ENCODE assay signal across 9 mouse cellular contexts in genomic region chr8:93059185-93059584, GRCm38 (mm10). TPM values are rescaled to one million over a fixed set of nuclear protein-coding genes. Genes with fewer than 3 reads are reported as not detected.
DNase-seq lines count a peak whose midpoint lies in the region; ATAC-seq and TF ChIP-seq lines count a peak whose summit lies in the region.
"Had no signal": no experiment of that assay in that cellular context is flagged by ENCODE, and none has a peak within 500 bp of the region (broad histone marks: within the 10 kb centered on the region; RNA-seq: fewer than 3 reads in every experiment).

No protein-coding gene starts in this region.

- H3K9me3 ChIP-seq in hindbrain, embryonic 11.5 days (ENCODE audit: control insufficient read depth, low read length) = no peaks in the 10 kb centered on the region
- H3K9me3 ChIP-seq in hindbrain, embryonic 12.5 days (replicated peaks) = no peaks in the 10 kb centered on the region
- H3K9me3 ChIP-seq in hindbrain, postnatal 0 days (ENCODE audit: low read length) = no peaks in the 10 kb centered on the region
- no peaks in the 10 kb centered on the region for H3K9me3 ChIP-seq in limb, embryonic 10.5 days (replicated peaks)
- H3K9me3 ChIP-seq: liver, embryonic 13.5 days had no signal

- no peaks in the 10 kb centered on the region for H3K4me1 ChIP-seq in hindbrain, embryonic 11.5 days (replicated peaks; ENCODE audit: control insufficient read depth, insufficient read depth, low read length)
- no peaks in the 10 kb centered on the region for H3K4me1 ChIP-seq in hindbrain, embryonic 12.5 days
- no peaks in the 10 kb centered on the region for H3K4me1 ChIP-seq in hindbrain, postnatal 0 days (ENCODE audit: insufficient read depth, low read length)
- peaks cover 3% of the 10 kb centered on the region; the same call in 1 of the 2 replicates for H3K4me1 ChIP-seq in limb, embryonic 10.5 days
- H3K4me1 ChIP-seq: liver, embryonic 13.5 days had no signal

- WGBS in hindbrain, embryonic 11.5 days = 26% methylated on average over 2 of the region's 2 CpGs
- 14% methylated on average over 2 of the region's 2 CpGs for WGBS in hindbrain, embryonic 12.5 days
- WGBS in hindbrain, postnatal 0 days = 21% methylated on average over 2 of the region's 2 CpGs
- 26% methylated on average over 2 of the region's 2 CpGs for WGBS in limb, embryonic 10.5 days

- no peak for ATAC-seq in hindbrain, embryonic 11.5 days (ENCODE audit: low FRiP score)
- no peak for ATAC-seq in hindbrain, embryonic 12.5 days (ENCODE audit: low FRiP score)
- ATAC-seq in hindbrain, postnatal 0 days = no peak

- no peaks in the 10 kb centered on the region for H3K36me3 ChIP-seq in hindbrain, embryonic 11.5 days (ENCODE audit: control insufficient read depth, insufficient read depth, low read length)
- no peaks in the 10 kb centered on the region for H3K36me3 ChIP-seq in hindbrain, embryonic 12.5 days
- no peaks in the 10 kb centered on the region for H3K36me3 ChIP-seq in hindbrain, postnatal 0 days (ENCODE audit: insufficient read depth, low read length)
- no peaks in the 10 kb centered on the region for H3K36me3 ChIP-seq in limb, embryonic 10.5 days
- H3K36me3 ChIP-seq: liver, embryonic 13.5 days had no signal

- H3K4me2 ChIP-seq in hindbrain, embryonic 11.5 days (replicated peaks; ENCODE audit: low read depth, low read length) = no peak overlapping the region
- no peak overlapping the region for H3K4me2 ChIP-seq in hindbrain, embryonic 12.5 days (replicated peaks)
- no peak overlapping the region for H3K4me2 ChIP-seq in hindbrain, postnatal 0 days (ENCODE audit: low read depth, low read length)
- H3K4me2 ChIP-seq: liver, embryonic 13.5 days had no signal

- no peak overlapping the region for H3K27ac ChIP-seq in hindbrain, embryonic 11.5 days (ENCODE audit: low read depth, low read length)
- H3K27ac ChIP-seq in hindbrain, embryonic 12.5 days = no peak overlapping the region
- H3K27ac ChIP-seq in hindbrain, postnatal 0 days = no peak overlapping the region
- no peak overlapping the region for H3K27ac ChIP-seq in limb, embryonic 10.5 days
- H3K27ac ChIP-seq: liver, embryonic 13.5 days had no signal

- H3K9ac ChIP-seq in hindbrain, embryonic 11.5 days (ENCODE audit: low read depth, low read length) = no peak overlapping the region
- no peak overlapping the region for H3K9ac ChIP-seq in hindbrain, embryonic 12.5 days
- H3K9ac ChIP-seq in hindbrain, postnatal 0 days (replicated peaks; ENCODE audit: low read length) = no peak overlapping the region
- H3K9ac ChIP-seq: liver, embryonic 13.5 days had no signal

- TF ChIP-seq CTCF in hindbrain, postnatal 0 days (IDR thresholded peaks at IDR 0.05; ENCODE audit: low read depth) = peak; percentile 88

- DNase-seq in hindbrain, embryonic 11.5 days (ENCODE audit: low spot score) = peak; percentile 82
- DNase-seq in WW6 (ENCODE audit: low read depth, low spot score) = peak; percentile 9
- DNase-seq in cerebellum, postnatal 4 days (ENCODE audit: low spot score in 2 of 2) = peak; percentile 39 to 67
- DNase-seq in hindbrain, postnatal 0 days (ENCODE audit: low spot score) = peak; percentile 82
- DNase-seq in limb, embryonic 10.5 days (ENCODE audit: low spot score) = peak; percentile 77
- peak; percentile 67 for DNase-seq in retina, postnatal 7 days (ENCODE audit: low read depth, low spot score)
- DNase-seq in spleen, adult 18-20 months = no peak
- DNase-seq: liver, embryonic 13.5 days had no signal

- no peaks in the 10 kb centered on the region for H3K27me3 ChIP-seq in hindbrain, embryonic 11.5 days (ENCODE audit: control insufficient read depth, insufficient read depth, low read length)
- H3K27me3 ChIP-seq in hindbrain, embryonic 12.5 days = no peaks in the 10 kb centered on the region
- no peaks in the 10 kb centered on the region for H3K27me3 ChIP-seq in hindbrain, postnatal 0 days (ENCODE audit: insufficient read depth, low read length)
- no peaks in the 10 kb centered on the region for H3K27me3 ChIP-seq in limb, embryonic 10.5 days (ENCODE audit: low read depth, poor library complexity, severe bottlenecking)
- H3K27me3 ChIP-seq: liver, embryonic 13.5 days had no signal

- no peak overlapping the region for H3K4me3 ChIP-seq in hindbrain, embryonic 11.5 days (ENCODE audit: low read depth, low read length)
- no peak overlapping the region for H3K4me3 ChIP-seq in hindbrain, embryonic 12.5 days
- no peak overlapping the region for H3K4me3 ChIP-seq in hindbrain, postnatal 0 days (ENCODE audit: low read length)
- H3K4me3 ChIP-seq in limb, embryonic 10.5 days = no peak overlapping the region
- H3K4me3 ChIP-seq: liver, embryonic 13.5 days had no signal

RNA-seq across cellular contexts. Expression of gene Ces1a, which starts 11.2 kb away (rescaled TPM):
- not detected in 2 replicates for polyA plus RNA-seq in hindbrain, embryonic 11.5 days (2014; fragmentation: Nextera tagmentation; extraction: Ambion mirVana)
- not detected in 2 replicates for polyA plus RNA-seq in hindbrain, embryonic 12.5 days (2016; fragmentation: Nextera tagmentation; extraction: Ambion mirVana)
- not detected in 2 replicates for total RNA-seq in hindbrain, postnatal 0 days (2014; rRNA removed)
- polyA plus RNA-seq in hindbrain, postnatal 0 days (2015; fragmentation: Nextera tagmentation; extraction: Ambion mirVana) = not detected in 2 replicates
- polyA plus RNA-seq in limb, embryonic 10.5 days (2016; fragmentation: Nextera tagmentation; extraction: Ambion mirVana) = not detected in 2 replicates
- polyA plus RNA-seq: liver, embryonic 13.5 days had no signal

RNA-seq across cellular contexts. Expression of gene Ces1b, which starts 20.6 kb away (rescaled TPM):
- not detected in 2 replicates for polyA plus RNA-seq in hindbrain, embryonic 11.5 days (2014; fragmentation: Nextera tagmentation; extraction: Ambion mirVana)
- not detected in 2 replicates for polyA plus RNA-seq in hindbrain, embryonic 12.5 days (2016; fragmentation: Nextera tagmentation; extraction: Ambion mirVana)
- not detected in 2 replicates for total RNA-seq in hindbrain, postnatal 0 days (2014; rRNA removed)
- not detected in 2 replicates for polyA plus RNA-seq in hindbrain, postnatal 0 days (2015; fragmentation: Nextera tagmentation; extraction: Ambion mirVana)
- not detected in 2 replicates for polyA plus RNA-seq in limb, embryonic 10.5 days (2016; fragmentation: Nextera tagmentation; extraction: Ambion mirVana)
- polyA plus RNA-seq: liver, embryonic 13.5 days had no signal

Comparison
In these comparisons a context has a peak if more than half of its experiments do, and no peak if none do; other contexts are left out.
1. DNase-seq: peak in hindbrain, embryonic 11.5 days (single experiment), WW6 (single experiment), cerebellum, postnatal 4 days (2 of 2), hindbrain, postnatal 0 days (single experiment), limb, embryonic 10.5 days (single experiment) and retina, postnatal 7 days (single experiment); none in spleen, adult 18-20 months (0 of 2).